Mouse (Mus musculus) intestine, postnatal 0 days (tissue): ENCODE measurements around the gene Ston1. TPM values are rescaled to one million over a fixed set of nuclear protein-coding genes. Genes with fewer than 3 reads are reported as not detected.

Experiments used
- ATAC-seq: fragments of 200-750 bp; cut with Nextera tagmentation; 2 replicates; pipeline ENCODE4 v1.8.0; 2017; ENCODE audit warnings: mild to moderate bottlenecking, moderate TSS enrichment, moderate library complexity
- H3K27ac ChIP-seq: fragments of 300-500 bp; sonication (generic); 2 replicates; pipeline ENCODE4 v1.5.1; 2014; ENCODE audit warnings: mild to moderate bottlenecking, low read depth, low read length, moderate library complexity
- H3K27me3 ChIP-seq: fragments of 300-500 bp; sonication (generic); replicated peaks from 2 replicates; pipeline ENCODE4 v1.6.1; 2014; ENCODE audit warnings: low read length, mixed read lengths; ENCODE audit not compliant: control insufficient read depth, insufficient read depth
- H3K36me3 ChIP-seq: fragments of 300-500 bp; sonication (generic); 2 replicates; pipeline ENCODE4 v1.6.1; 2014; ENCODE audit warnings: mild to moderate bottlenecking, moderate library complexity; ENCODE audit not compliant: control insufficient read depth, insufficient read depth
- H3K4me1 ChIP-seq: fragments of 300-500 bp; sonication (generic); replicated peaks from 2 replicates; pipeline ENCODE4 v1.6.1; 2014; ENCODE audit warnings: antibody characterized with exemption, low read length, mixed read lengths; ENCODE audit not compliant: control insufficient read depth, insufficient read depth
- H3K4me2 ChIP-seq: fragments of 300-500 bp; sonication (generic); replicated peaks from 2 replicates; pipeline ENCODE4 v1.6.1; 2014; ENCODE audit warnings: low read depth, mild to moderate bottlenecking, moderate library complexity
- H3K4me3 ChIP-seq: fragments of 300-500 bp; sonication (generic); 2 replicates; pipeline ENCODE4 v1.5.1; 2014; ENCODE audit warnings: low read depth, low read length
- H3K9ac ChIP-seq: fragments of 300-500 bp; sonication (generic); 2 replicates; pipeline ENCODE4 v1.6.1; 2014; ENCODE audit warnings: mild to moderate bottlenecking, low read depth, low read length
- H3K9me3 ChIP-seq: fragments of 300-500 bp; sonication (generic); 2 replicates; pipeline ENCODE4 v1.6.1; 2016; ENCODE audit warnings: mixed run types; ENCODE audit not compliant: control insufficient read depth
- CTCF ChIP-seq: sonication (generic); IDR thresholded peaks from 2 replicates; pipeline ENCODE4 v1.5.1; 2016; ENCODE audit warnings: low read depth, mild to moderate bottlenecking, control low read depth, antibody characterized with exemption, moderate library complexity
- WGBS: fragments of 180-500 bp; shearing (Covaris S2); extraction: QIAGEN DNeasy Blood & Tissue Kit; methylation state at CpG from one replicate; pipeline ENCODE4 v1.1.7; 2014; 5-methylcytosine and 5-hydroxymethylcytosine counted together
- polyA plus RNA-seq: library from polyadenylated mRNA; unstranded; fragments of >200 nt; fragmentation: Nextera tagmentation; extraction: Ambion mirVana; gene quantifications from 2 replicates; pipeline ENCODE4 v1.2.1, GENCODE M21; 2015

The Ston1 gene
- polyA plus RNA-seq, 1 experiment from 2014 or later = 3.7 TPM

DNA sequence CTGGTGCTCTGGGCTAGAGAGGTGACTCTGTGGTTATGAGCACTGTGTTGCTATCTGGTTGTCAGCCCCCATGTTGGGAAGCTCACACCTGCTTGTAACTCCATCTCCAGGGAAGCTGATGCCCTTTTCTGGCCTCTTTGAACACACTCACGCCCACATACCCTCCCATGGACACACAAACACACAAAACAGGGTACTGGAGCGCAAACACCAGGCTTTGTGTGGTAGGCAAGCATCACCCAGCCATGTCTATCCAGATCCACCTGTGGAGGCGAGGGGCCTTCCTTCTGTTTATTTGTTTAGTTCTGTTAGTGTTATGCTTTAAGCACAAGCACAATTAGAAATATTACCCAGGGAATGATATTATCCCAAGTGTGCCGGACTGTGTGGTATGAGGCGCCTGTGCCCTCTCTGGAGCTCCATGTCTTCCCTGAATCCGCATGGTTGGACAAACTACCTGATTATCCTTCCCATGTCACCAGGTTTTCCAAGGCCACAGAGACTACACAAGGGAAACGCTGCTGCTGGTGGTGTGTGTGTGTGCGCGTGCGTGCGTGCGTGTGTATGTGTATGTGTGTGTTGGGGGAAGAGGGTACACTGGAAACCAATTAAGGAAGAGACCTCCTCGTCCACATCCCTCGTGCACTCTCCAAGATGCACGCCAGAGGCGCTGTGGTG is 801 bp upstream of the Ston1 start:
- Histone ChIP-seq H3K4me3 (peak overlapping the region; percentile 62), H3K9ac (peak overlapping the region; percentile 64)

DNA sequence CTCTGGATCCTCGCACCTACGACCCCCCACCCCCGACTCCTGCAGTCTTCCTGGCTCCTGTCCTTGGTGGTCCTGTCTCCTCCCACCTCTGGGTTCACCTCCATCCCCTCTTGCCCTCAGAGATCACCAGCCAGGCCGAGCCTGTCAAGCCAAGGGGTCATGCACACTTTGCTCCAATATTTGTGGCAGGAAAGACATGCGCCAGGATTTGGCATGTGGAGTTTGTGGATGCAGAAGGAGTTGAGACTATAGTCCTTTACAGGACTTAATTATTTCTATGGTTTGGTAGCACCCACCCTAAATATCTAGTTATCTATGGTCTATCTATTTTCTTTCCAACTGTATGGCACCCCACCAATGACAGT is 554 bp downstream of the Ston1 start:
- peak overlapping the region; percentile 84 for H3K4me2 ChIP-seq
- no peak for ATAC-seq
- H3K27me3 ChIP-seq = no peaks in the 10 kb centered on the region
- peak overlapping the region; percentile 64 for H3K9ac ChIP-seq
- 0 out of 2 replicates have a peak overlapping the region, but pooled peaks have one; percentile 70 for H3K27ac ChIP-seq
- no peaks in the 10 kb centered on the region for H3K36me3 ChIP-seq
- H3K4me3 ChIP-seq = peak overlapping the region; percentile 62
- TF ChIP-seq CTCF = no peak
- no peaks in the 10 kb centered on the region for H3K9me3 ChIP-seq
- H3K4me1 ChIP-seq = no peaks in the 10 kb centered on the region
- 19% methylated on average over 5 of the region's 5 CpGs for WGBS

More for the DNA sequence above, 801 bp upstream of the Ston1 start:
- Histone ChIP-seq H3K36me3 (no peaks in the 10 kb centered on the region), H3K27ac (peak overlapping the region; percentile 70; the same call in 1 of the 2 replicates), H3K9me3 (no peaks in the 10 kb centered on the region), H3K4me2 (peak overlapping the region; percentile 84), H3K4me1 (no peaks in the 10 kb centered on the region), H3K27me3 (no peaks in the 10 kb centered on the region)
- TF ChIP-seq CTCF = peak; percentile 93
- ATAC-seq = no peak
- 31% methylated on average over 16 of the region's 16 CpGs for WGBS

DNA sequence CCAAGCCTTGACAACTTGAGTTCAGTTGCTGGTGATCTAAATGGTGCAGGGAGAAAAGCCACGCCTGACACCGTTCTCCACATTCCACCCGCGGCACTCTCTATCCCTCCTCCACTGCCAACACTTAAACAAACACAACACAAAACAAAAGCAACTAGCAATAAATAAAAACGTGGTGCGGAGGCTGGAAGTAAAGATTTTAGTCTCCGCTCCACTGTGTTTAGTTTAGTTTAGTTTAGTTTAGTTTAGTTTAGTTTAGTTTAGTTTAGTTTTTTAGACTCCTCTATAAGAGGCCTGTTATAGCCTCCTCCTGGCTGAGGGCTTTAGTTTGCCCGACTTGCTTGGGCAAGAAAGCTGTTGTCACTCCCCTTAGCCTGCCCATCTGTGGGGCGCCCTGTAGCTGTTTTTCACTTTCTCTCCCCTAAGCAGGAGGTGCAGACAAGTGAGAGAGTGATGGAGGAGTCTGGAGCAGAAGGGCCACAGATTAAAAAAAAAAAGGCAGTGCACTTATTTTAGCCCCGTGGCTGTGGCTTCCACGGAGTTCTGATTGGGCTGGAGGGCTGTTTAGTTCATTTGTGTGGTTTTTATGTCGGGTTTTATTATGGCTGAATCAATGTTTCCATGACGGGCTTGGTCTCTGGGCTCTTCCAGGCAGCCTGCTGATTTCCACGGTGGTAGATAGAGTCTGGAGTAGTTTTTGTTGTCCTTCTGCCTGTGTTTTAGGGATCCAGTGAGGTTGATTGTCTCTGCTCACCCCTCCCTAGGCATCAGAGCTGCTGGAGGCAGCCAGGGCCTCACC is 1.3 kb downstream of the Ston1 start:
- H3K4me3 ChIP-seq = peak overlapping the region; percentile 62; the same call in 1 of the 2 replicates
- no peak overlapping the region for H3K9ac ChIP-seq
- H3K9me3 ChIP-seq = no peaks in the 10 kb centered on the region
- peak overlapping the region; percentile 84 for H3K4me2 ChIP-seq
- no peaks in the 10 kb centered on the region for H3K27me3 ChIP-seq
- 0 out of 2 replicates have a peak overlapping the region, but pooled peaks have one; percentile 0 for H3K27ac ChIP-seq
- H3K36me3 ChIP-seq = no peaks in the 10 kb centered on the region
- TF ChIP-seq CTCF = no peak
- WGBS = 21% methylated on average over 14 of the region's 14 CpGs
- no peak for ATAC-seq
- no peaks in the 10 kb centered on the region for H3K4me1 ChIP-seq

DNA sequence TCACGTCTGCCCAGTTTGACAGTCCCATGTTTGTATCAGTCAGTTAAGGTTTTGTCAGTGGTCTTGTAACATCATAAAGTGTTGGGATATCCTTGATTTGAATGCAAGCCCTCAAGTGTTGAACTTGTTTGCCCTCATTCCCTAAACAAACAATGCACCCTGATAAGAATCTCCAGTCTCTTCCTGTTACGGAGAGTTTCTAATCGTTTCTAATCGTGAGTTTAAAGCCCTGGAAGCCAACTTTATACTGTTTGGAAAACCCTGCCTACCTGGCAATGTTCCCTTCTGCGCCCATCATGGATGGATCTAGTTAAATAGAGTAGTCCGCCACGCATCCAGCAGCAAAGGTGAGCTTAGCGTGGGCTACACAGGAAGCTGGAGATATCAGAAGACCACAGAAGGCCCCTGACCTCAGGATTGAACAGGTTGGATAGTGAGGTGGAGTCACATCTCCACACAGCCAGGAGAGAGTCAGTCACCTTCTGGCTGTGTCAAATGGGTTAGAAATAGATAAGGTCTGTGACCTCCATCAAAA is 3.1 kb downstream of the Ston1 start:
- no peak for ATAC-seq
- WGBS = 56% methylated on average over 8 of the region's 8 CpGs
- no peaks in the 10 kb centered on the region for H3K27me3 ChIP-seq
- no peak for TF ChIP-seq CTCF
- H3K4me2 ChIP-seq = no peak overlapping the region
- no peaks in the 10 kb centered on the region for H3K36me3 ChIP-seq
- no peak overlapping the region for H3K9ac ChIP-seq
- no peaks in the 10 kb centered on the region for H3K9me3 ChIP-seq
- H3K4me3 ChIP-seq = no peak overlapping the region
- H3K4me1 ChIP-seq = no peaks in the 10 kb centered on the region
- no peak overlapping the region for H3K27ac ChIP-seq

DNA sequence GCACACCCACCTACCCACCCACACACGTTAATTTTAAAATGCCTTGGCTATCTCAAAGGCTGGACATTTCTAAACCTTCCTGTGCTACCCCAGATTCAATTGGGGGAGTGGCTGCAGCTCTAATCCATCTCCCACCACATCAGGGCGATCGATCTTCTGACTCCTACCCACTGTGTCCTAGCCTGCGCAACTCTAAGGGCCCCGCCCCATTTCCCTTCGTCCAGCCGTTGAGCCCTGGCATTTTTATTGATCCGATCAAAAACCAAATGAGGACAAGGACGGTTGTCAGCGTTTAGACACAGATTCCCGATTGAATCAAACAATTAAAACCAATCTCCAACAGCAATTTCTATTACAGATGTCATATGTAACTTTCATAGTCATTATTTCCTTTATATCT is 6.5 kb downstream of the Ston1 start:
- H3K9ac ChIP-seq = no peak overlapping the region
- H3K36me3 ChIP-seq = no peaks in the 10 kb centered on the region
- no peaks in the 10 kb centered on the region for H3K27me3 ChIP-seq
- ATAC-seq = no peak
- no peak overlapping the region for H3K27ac ChIP-seq
- TF ChIP-seq CTCF = no peak
- H3K4me3 ChIP-seq = no peak overlapping the region
- no peak overlapping the region for H3K4me2 ChIP-seq
- H3K4me1 ChIP-seq = no peaks in the 10 kb centered on the region
- H3K9me3 ChIP-seq = no peaks in the 10 kb centered on the region
- WGBS = 72% methylated on average over 11 of the region's 11 CpGs

DNA sequence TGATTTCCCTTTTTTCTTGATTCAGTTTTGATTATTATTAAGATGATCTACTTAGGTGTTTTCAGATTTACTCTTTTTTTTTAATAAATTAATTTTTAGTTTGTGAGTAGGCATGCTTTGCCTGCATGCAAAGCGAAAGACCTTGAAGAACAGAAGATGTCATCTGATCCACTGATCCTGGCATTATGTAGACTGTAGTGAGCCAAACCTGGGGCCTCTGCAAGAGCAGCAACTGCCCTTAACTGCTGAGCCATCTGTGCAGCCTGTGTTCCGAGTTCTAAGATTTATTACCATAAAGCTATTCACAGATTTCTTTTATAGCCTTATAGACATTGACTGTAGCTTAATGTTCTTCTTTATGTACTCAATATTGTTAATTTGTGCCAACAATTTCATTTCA is 8.6 kb downstream of the Ston1 start:
- no peaks in the 10 kb centered on the region for H3K9me3 ChIP-seq
- no peaks in the 10 kb centered on the region for H3K36me3 ChIP-seq
- TF ChIP-seq CTCF = no peak
- no peak overlapping the region for H3K4me3 ChIP-seq
- no peaks in the 10 kb centered on the region for H3K27me3 ChIP-seq
- no peak overlapping the region for H3K27ac ChIP-seq
- WGBS = 69% methylated on average over 2 of the region's 2 CpGs
- H3K9ac ChIP-seq = no peak overlapping the region
- no peak for ATAC-seq
- H3K4me2 ChIP-seq = no peak overlapping the region
- H3K4me1 ChIP-seq = no peaks in the 10 kb centered on the region
